Mouse (Mus musculus) erythroblast, embryonic 14.5 days (primary cell): ENCODE data around the gene Muc4. TPM values are rescaled to one million over a fixed set of nuclear protein-coding genes. Genes with fewer than 3 reads are reported as not detected.

Experiments
- H3K27me3 ChIP-seq: 2 replicates; pipeline ENCODE4 v1.6.1; 2012; ENCODE audit warnings: inconsistent platforms; ENCODE audit not compliant: control insufficient read depth
- H3K36me3 ChIP-seq: 2 replicates; pipeline ENCODE4 v1.6.1; 2012; ENCODE audit warnings: mild to moderate bottlenecking, inconsistent platforms; ENCODE audit not compliant: control insufficient read depth
- H3K4me1 ChIP-seq: 2 replicates; pipeline ENCODE4 v1.6.1; 2012; ENCODE audit warnings: inconsistent platforms; ENCODE audit not compliant: control insufficient read depth
- H3K4me3 ChIP-seq: replicated peaks from 2 replicates; pipeline ENCODE3; 2012; ENCODE audit warnings: moderate library complexity, mild to moderate bottlenecking, inconsistent platforms
- H3K9me3 ChIP-seq: 2 replicates; pipeline ENCODE4 v1.6.1; 2012; ENCODE audit warnings: low read length, inconsistent platforms, mixed read lengths; ENCODE audit not compliant: control insufficient read depth
- GATA1 ChIP-seq: IDR thresholded peaks from 2 replicates; pipeline ENCODE4 v1.6.1; 2012; ENCODE audit warnings: low read length, inconsistent platforms, mixed read lengths
- TAL1 ChIP-seq: IDR thresholded peaks from 3 replicates; pipeline ENCODE4 v1.6.1; 2012; ENCODE audit warnings: low read length, inconsistent platforms, mixed read lengths
- polyA plus RNA-seq: library from polyadenylated mRNA; stranded (reverse); fragments of >175 nt; gene quantifications from 2 replicates; pipeline ENCODE4 v1.2.3, GENCODE M21; 2012

The Muc4 gene
- polyA plus RNA-seq, 1 experiment = not detected

DNA sequence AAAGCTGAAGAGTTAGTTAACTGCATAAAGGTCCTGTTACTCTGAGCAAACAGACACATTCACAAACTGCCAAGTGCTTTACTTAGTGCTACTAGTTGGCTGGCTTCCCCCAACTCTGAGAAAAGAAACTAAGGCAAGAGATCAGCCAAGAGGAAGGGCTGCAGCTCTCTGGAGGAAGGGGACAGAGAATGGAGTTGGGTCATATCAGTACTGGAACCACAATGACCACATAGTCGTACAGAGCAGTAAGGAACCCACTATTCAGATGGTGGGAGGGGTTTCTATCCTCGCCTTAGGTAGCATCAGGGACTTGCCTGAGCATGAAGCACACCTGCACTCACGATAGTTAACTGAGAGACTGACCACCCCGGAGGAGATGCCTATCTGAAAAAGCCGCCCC lies 87.2 kb downstream of the Muc4 start:
- H3K4me1 ChIP-seq = no peaks in the 10 kb centered on the region
- TF ChIP-seq TAL1 (no peak), GATA1 (no peak)
- H3K9me3 ChIP-seq = no peaks in the 10 kb centered on the region
- H3K27me3 ChIP-seq = no peaks in the 10 kb centered on the region
- peaks cover 32% of the 10 kb centered on the region for H3K36me3 ChIP-seq
- H3K4me3 ChIP-seq = no peak overlapping the region

DNA sequence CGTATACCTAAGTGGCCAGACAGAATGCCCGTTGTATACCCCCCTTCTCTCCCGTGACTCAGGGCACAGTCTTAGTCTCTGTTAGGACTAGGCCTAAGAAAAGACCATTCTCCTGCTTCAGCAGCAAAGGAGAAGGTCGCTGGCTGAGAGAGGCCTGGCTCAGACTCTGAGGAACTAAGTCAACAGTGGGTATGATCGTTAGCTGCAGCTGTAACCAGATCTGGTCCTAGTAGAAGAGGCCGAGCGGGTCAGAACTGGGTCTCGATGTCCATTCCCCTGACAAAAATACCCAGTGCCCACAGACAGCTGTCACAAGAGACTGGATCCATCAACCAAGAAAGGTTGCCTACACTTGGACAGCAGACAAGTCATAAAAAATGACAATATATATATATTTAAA lies 87.8 kb downstream of the Muc4 start:
- Histone ChIP-seq H3K27me3 (no peaks in the 10 kb centered on the region), H3K4me3 (no peak overlapping the region), H3K36me3 (peaks cover 35% of the 10 kb centered on the region)

DNA sequence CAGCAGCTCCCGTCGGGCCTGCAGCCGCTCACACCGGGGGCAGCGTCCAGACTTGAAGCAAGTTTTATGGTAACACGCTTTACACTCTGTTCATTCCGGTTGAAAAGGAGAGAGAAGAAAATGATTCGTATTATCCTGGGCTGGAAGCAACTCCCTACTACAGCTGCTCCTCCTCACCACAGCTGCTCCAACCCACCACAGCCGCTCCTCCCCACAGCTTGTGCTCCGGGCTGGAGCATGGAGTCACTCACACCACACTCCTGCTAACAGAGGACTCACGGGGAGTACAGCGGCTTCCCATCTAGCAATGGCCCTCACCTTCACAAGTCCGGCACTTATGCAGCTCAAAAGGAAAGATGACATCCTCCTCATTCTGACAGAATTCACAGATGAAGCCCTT lies 88.4 kb downstream of the Muc4 start:
- no peaks in the 10 kb centered on the region for H3K4me1 ChIP-seq
- H3K36me3 ChIP-seq = peaks cover 39% of the 10 kb centered on the region
- no peak overlapping the region for H3K4me3 ChIP-seq
- H3K27me3 ChIP-seq = no peaks in the 10 kb centered on the region
- no peak for TF ChIP-seq GATA1
- no peak for TF ChIP-seq TAL1
- no peaks in the 10 kb centered on the region for H3K9me3 ChIP-seq

More for the DNA sequence above, 87.8 kb downstream of the Muc4 start:
- TF ChIP-seq GATA1 = no peak
- no peak for TF ChIP-seq TAL1
- Histone ChIP-seq H3K4me1 (no peaks in the 10 kb centered on the region), H3K9me3 (no peaks in the 10 kb centered on the region)

DNA sequence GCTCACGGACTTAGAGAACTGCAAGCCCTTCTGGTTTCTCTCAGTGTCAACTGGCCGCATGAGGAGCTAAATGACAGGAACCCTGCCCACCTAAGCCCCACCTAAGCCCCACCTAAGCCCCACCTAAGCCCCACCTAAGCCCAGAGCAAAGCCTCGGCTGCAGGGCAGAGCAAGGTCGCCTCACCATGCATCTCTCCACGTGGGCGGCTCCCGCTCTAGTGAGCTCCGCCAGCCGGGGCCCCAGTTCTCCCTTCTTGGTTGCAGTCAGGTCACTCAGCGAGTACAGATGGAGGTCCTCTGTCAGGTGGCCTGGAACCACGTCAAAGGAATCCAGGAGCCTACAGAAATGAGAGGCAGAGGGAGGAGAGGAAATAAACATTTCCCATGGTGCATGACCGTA lies 89.7 kb downstream of the Muc4 start:
- H3K36me3 ChIP-seq = peaks cover 42% of the 10 kb centered on the region
- H3K9me3 ChIP-seq = no peaks in the 10 kb centered on the region
- H3K4me3 ChIP-seq = no peak overlapping the region
- no peaks in the 10 kb centered on the region for H3K27me3 ChIP-seq
- TF ChIP-seq TAL1 (no peak), GATA1 (no peak)
- H3K4me1 ChIP-seq = no peaks in the 10 kb centered on the region

DNA sequence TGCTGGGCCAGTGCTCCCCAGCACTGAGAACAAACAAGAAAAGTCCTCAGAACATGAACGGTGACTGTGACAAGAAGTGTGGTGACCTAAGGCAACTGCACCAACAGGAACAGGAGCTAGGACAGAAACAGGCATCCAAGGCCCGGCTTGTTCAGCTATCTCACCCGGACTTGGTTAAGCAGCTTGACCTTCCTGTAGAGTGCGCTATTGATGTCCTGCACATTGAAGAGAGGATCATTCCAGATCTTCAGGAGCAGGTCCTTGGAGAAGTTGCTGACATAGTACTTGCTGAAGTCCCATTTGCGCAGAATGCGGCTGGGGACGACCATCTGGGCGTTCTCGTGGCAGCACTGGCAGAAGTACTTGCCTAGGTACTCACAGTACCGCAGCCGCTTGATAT lies 90.8 kb downstream of the Muc4 start:
- Histone ChIP-seq H3K27me3 (no peaks in the 10 kb centered on the region), H3K4me3 (no peak overlapping the region), H3K36me3 (peaks cover 42% of the 10 kb centered on the region), H3K4me1 (no peaks in the 10 kb centered on the region), H3K9me3 (no peaks in the 10 kb centered on the region)
- TF ChIP-seq GATA1 = no peak
- no peak for TF ChIP-seq TAL1

DNA sequence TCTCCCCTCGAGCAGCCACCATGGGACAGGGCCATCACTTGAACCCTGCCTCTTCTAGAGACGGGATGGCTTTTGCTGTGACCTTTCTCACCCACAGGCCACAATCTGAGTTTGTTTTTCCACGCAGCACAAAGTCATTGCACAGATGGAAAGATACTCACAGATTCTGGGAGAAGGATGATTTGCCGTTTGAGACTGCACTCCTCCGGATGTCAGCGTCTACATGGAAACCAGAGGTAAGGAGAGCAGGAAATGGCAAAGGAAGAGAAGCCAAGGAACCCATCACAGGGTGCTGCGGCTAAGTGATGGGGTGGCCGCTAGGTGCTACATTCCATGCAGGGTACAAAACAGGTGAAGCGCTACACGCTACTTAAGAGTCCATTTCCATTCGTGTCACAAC lies 93.4 kb downstream of the Muc4 start:
- Histone ChIP-seq H3K9me3 (no peaks in the 10 kb centered on the region), H3K4me3 (no peak overlapping the region), H3K27me3 (no peaks in the 10 kb centered on the region), H3K36me3 (peaks cover 40% of the 10 kb centered on the region), H3K4me1 (no peaks in the 10 kb centered on the region)
- TF ChIP-seq GATA1 (no peak), TAL1 (no peak)

DNA sequence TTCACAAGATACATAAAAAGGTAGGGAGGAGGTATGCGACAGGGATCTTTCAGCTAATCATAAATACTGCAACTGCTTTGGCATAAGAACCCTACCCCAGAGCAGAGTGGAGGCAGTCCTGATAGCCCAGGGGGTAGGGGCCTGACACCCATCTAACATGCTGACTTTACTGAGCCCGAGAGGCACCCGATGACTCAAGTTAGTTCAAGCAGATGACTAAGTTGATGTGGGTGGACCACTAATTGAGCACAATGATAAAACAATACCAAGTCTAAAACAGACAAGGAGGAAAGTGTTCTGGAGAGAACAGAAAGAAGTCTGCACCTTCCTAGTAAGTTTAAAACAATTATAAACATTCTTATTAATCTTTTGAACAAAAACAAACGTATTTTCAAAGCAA lies 95.8 kb downstream of the Muc4 start:
- Histone ChIP-seq H3K36me3 (peaks cover 32% of the 10 kb centered on the region), H3K4me1 (no peaks in the 10 kb centered on the region), H3K4me3 (no peak overlapping the region), H3K27me3 (no peaks in the 10 kb centered on the region), H3K9me3 (no peaks in the 10 kb centered on the region)
- TF ChIP-seq TAL1 = no peak
- no peak for TF ChIP-seq GATA1

Other genes with a start within 250 kb of the Muc4 start
- gene Slc51a, start 248.0 kb upstream of the Muc4 start, polyA plus RNA-seq = not detected in 2 replicates
- not detected in 2 replicates for gene Zdhhc19, start 239.6 kb upstream of the Muc4 start, polyA plus RNA-seq
- 5.4 and 6.9 TPM in 2 replicates for gene Tfrc, start 127.0 kb upstream of the Muc4 start, polyA plus RNA-seq
- gene Tnk2, start 92.0 kb upstream of the Muc4 start, polyA plus RNA-seq = 59.1 and 61.6 TPM in 2 replicates
- gene Muc20, start 61.5 kb downstream of the Muc4 start, polyA plus RNA-seq = 0.01 TPM in 1 of 2 replicates, not detected in the other
- not detected in 2 replicates for gene Smbd1, start 74.6 kb downstream of the Muc4 start, polyA plus RNA-seq
- 0.23 and 1.6 TPM in 2 replicates for gene Fyttd1, start 141.6 kb downstream of the Muc4 start, polyA plus RNA-seq
- 0.15 and 0.30 TPM in 2 replicates for gene Rubcn, start 141.9 kb downstream of the Muc4 start, polyA plus RNA-seq
- gene Lrch3, start 178.2 kb downstream of the Muc4 start, polyA plus RNA-seq = 0.08 and 0.14 TPM in 2 replicates